ENCODE assay signal across 8 mouse cellular contexts in the genomic region with DNA sequence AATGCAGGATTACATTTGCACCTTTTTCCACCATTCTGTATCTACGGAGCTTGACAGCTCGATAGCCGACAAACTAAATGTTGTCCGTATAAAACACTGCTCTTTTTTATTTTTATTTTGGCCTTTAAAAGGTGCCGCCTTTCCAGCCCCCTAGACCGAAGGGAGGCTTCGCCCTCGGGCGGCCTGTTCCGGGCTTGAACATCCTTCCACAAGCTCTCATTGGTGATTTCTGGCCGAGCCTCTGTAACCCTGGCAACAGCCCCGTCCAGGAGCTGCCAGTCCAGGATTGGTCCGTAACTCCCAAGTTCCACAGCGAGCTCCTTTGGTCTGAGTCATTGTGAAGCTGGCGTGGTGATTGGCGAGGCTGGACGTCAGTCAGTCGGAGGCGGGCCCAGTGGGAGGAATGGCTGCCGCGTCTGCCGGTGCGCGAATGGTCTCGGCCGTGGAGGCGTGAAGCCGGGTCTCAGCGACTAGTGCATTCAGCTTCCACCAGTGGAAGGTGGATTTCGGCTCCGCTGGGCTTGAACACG. TPM values are rescaled to one million over a fixed set of nuclear protein-coding genes. Genes with fewer than 3 reads are reported as not detected.
A peak's percentile ranks its signal among the peaks of the same experiment; 100 is the strongest.
DNase-seq lines count a peak whose midpoint lies in the region; ATAC-seq lines count a peak whose summit lies in the region.

Zswim1 (plus strand) TSS at position 51 of the 530 bp plus-strand sequence.

- H3K27me3 ChIP-seq in hindbrain, embryonic 11.5 days (ENCODE audit: control insufficient read depth, insufficient read depth, low read length): no peaks in the 10 kb centered on the region

- H3K4me3 ChIP-seq in hindbrain, embryonic 11.5 days (ENCODE audit: low read depth, low read length): peak within 1 kb of the TSS; percentile 71

- H3K9me3 ChIP-seq in hindbrain, embryonic 11.5 days (ENCODE audit: control insufficient read depth, low read length): no peaks in the 10 kb centered on the region

- peak within 1 kb of the TSS; percentile 75 for H3K27ac ChIP-seq in hindbrain, embryonic 11.5 days (ENCODE audit: low read depth, low read length)

- no peaks in the 10 kb centered on the region for H3K36me3 ChIP-seq in hindbrain, embryonic 11.5 days (ENCODE audit: control insufficient read depth, insufficient read depth, low read length)

- WGBS in hindbrain, embryonic 11.5 days: 2% methylated on average over 32 of the region's 32 CpGs

- DNase-seq in Muller cell, postnatal 12 days (ENCODE audit: inconsistent ontology term): peak; percentile 99
- peak; percentile 99 for DNase-seq in cerebellum, adult 9-11 months
- DNase-seq in frontal cortex, adult 2 months (ENCODE audit: extremely low spot score in 1 of 2, low spot score in 1 of 2): peak; percentile 98 to 100
- peak; percentile 100 for DNase-seq in hindbrain, embryonic 11.5 days (ENCODE audit: low spot score)
- peak; percentile 100 for DNase-seq in layer of hippocampus, postnatal 10 days (ENCODE audit: low spot score in 2 of 2)
- peak; percentile 100 for DNase-seq in lung, postnatal 10 days
- DNase-seq in ovary, postnatal 36 days (ENCODE audit: low spot score): peak; percentile 99
- DNase-seq in thymus, postnatal 25 days: peak; percentile 100

- ATAC-seq in hindbrain, embryonic 11.5 days (ENCODE audit: low FRiP score): peak; percentile 99

- H3K9ac ChIP-seq in hindbrain, embryonic 11.5 days (ENCODE audit: low read depth, low read length): peak within 1 kb of the TSS; percentile 72

- peak within 1 kb of the TSS; percentile 48 for H3K4me2 ChIP-seq in hindbrain, embryonic 11.5 days (replicated peaks; ENCODE audit: low read depth, low read length)

- H3K4me1 ChIP-seq in hindbrain, embryonic 11.5 days (replicated peaks; ENCODE audit: control insufficient read depth, insufficient read depth, low read length): peaks cover 6% of the 10 kb centered on the region; the same call in 1 of the 2 replicates

RNA-seq across cellular contexts. Expression of gene Zswim1, which starts in this region (rescaled TPM):
- polyA plus RNA-seq in frontal cortex, adult 2 months (2012; rRNA removed): 18.5 and 19.3 TPM in 2 replicates
- polyA plus RNA-seq in hindbrain, embryonic 11.5 days (2014; fragmentation: Nextera tagmentation; extraction: Ambion mirVana): 22.9 and 23.0 TPM in 2 replicates
- 10 to 100 TPM; 18.5 to 18.7 TPM for total RNA-seq in layer of hippocampus, postnatal 10 days (2021)

Comparison
In these comparisons a context has a peak if more than half of its experiments do, and no peak if none do; other contexts are left out.
1. Peak in every context shown above with its lines: DNase-seq, ATAC-seq, H3K4me3 ChIP-seq and H3K27ac ChIP-seq.